Mouse (Mus musculus) cortical plate, adult 2 months (tissue): ENCODE results near the gene Zmym2.

Experiments used
- CTCF ChIP-seq: fragments of 200-500 bp; IDR thresholded peaks from 2 replicates; pipeline ENCODE4 v1.5.1; 2011; ENCODE audit warnings: mild to moderate bottlenecking, control low read depth, low read length; ENCODE audit not compliant: insufficient read depth; ENCODE audit errors: extremely low read depth
- POLR2A ChIP-seq: fragments of 200-500 bp; IDR thresholded peaks from 2 replicates; pipeline ENCODE4 v1.6.1; 2011; ENCODE audit warnings: mild to moderate bottlenecking, low read length, control low read depth; ENCODE audit not compliant: insufficient read depth; ENCODE audit errors: extremely low read depth

GRCm38 (mm10) chr14:56988621-56989020, 102.2 kb downstream of the Zmym2 start:
- TF ChIP-seq CTCF = no peak
- TF ChIP-seq POLR2A = no peak
